Mouse (Mus musculus) ES-E14 (cell line): ENCODE data around the gene R3hdm2.

Experiments
- HCFC1 ChIP-seq: IDR thresholded peaks from 2 replicates; pipeline ENCODE4 v1.6.1; 2012; ENCODE audit warnings: low read length, inconsistent platforms, borderline replicate concordance; ENCODE audit not compliant: insufficient read depth
- ZNF384 ChIP-seq: IDR thresholded peaks from 2 replicates; pipeline ENCODE4 v1.6.1; 2012; ENCODE audit warnings: low read depth, low read length, inconsistent platforms

GRCm38 (mm10) chr10:127526681-127527080, 146.6 kb downstream of the R3hdm2 start:
- TF ChIP-seq HCFC1 (no peak), ZNF384 (no peak)
